Mouse (Mus musculus): Measurements from ENCODE around the gene Gm10024.
"Not testable (repeated sequence)": the region's sequence is repeated elsewhere in the genome, so short reads cannot be mapped to it uniquely, and the experiment has no call there.

Gene Gm10024

GRCm38 (mm10) chr10:77735928-77736327, 24.7 kb downstream of the Gm10024 start:
- no peak for DNase-seq (ENCODE audit: low spot score)

- DNase-seq (ENCODE audit: low spot score), result no peak
These were observed 27.7 kb downstream of the Gm10024 start for GRCm38 (mm10) chr10:77738929-77739328.

GRCm38 (mm10) chr10:77741924-77742688, 30.8 kb downstream of the Gm10024 start, which contains the start of gene Gm18596:
Gene Gm18596 (minus strand): TSS chr10:77742638.
- DNase-seq (ENCODE audit: low spot score), result not testable (repeated sequence)

GRCm38 (mm10) chr10:77750686-77751085, 39.4 kb downstream of the Gm10024 start:
- not testable (repeated sequence) for DNase-seq (ENCODE audit: low spot score)

- not testable (repeated sequence) for DNase-seq (ENCODE audit: low spot score)
These were observed 40.0 kb downstream of the Gm10024 start, which contains the start of gene Gm9736 for GRCm38 (mm10) chr10:77751254-77751653. Gene Gm9736 (minus strand): TSS chr10:77751354.

GRCm38 (mm10) chr10:77752312-77752711, 41.1 kb downstream of the Gm10024 start:
- DNase-seq (ENCODE audit: low spot score), result not testable (repeated sequence)

GRCm38 (mm10) chr10:77753448-77753847, 42.2 kb downstream of the Gm10024 start:
- DNase-seq (ENCODE audit: low spot score), result no peak

GRCm38 (mm10) chr10:77759582-77759981, 48.3 kb downstream of the Gm10024 start, which contains the start of gene Gm3233:
Gene Gm3233 (minus strand): TSS chr10:77759682.
- DNase-seq (ENCODE audit: low spot score), result not testable (repeated sequence)

Measured in lung, postnatal 25 days (tissue).